Mouse (Mus musculus) heart, embryonic 11.5 days (tissue): Measurements from ENCODE around the gene Ppp2r1a. TPM values are rescaled to one million over a fixed set of nuclear protein-coding genes. Genes with fewer than 3 reads are reported as not detected.

Experiments used
- ATAC-seq: fragments of 200-750 bp; cut with Nextera tagmentation; replicated peaks from 2 replicates; pipeline ENCODE4 v1.8.0; 2017; ENCODE audit warnings: moderate library complexity; ENCODE audit not compliant: insufficient number of reproducible peaks, low FRiP score, low TSS enrichment
- H3K27ac ChIP-seq: fragments of 300-500 bp; sonication (generic); 2 replicates; pipeline ENCODE4 v1.5.1; 2014; ENCODE audit warnings: mild to moderate bottlenecking, low read depth, low read length
- H3K27me3 ChIP-seq: fragments of 300-500 bp; sonication (generic); 2 replicates; pipeline ENCODE4 v1.6.1; 2014; ENCODE audit warnings: mild to moderate bottlenecking, low read length, mixed read lengths; ENCODE audit not compliant: control insufficient read depth, insufficient read depth
- H3K36me3 ChIP-seq: fragments of 300-500 bp; sonication (generic); 2 replicates; pipeline ENCODE4 v1.6.1; 2014; ENCODE audit warnings: mild to moderate bottlenecking, low read length, moderate library complexity, mixed read lengths; ENCODE audit not compliant: control insufficient read depth, insufficient read depth
- H3K4me1 ChIP-seq: fragments of 300-500 bp; sonication (generic); 2 replicates; pipeline ENCODE4 v1.6.1; 2014; ENCODE audit warnings: low read length; ENCODE audit not compliant: control insufficient read depth, insufficient read depth
- H3K4me2 ChIP-seq: fragments of 300-500 bp; sonication (generic); 2 replicates; pipeline ENCODE4 v1.6.1; 2014; ENCODE audit warnings: mild to moderate bottlenecking, moderate library complexity
- H3K4me3 ChIP-seq: fragments of 300-500 bp; sonication (generic); 2 replicates; pipeline ENCODE4 v1.5.1; 2014; ENCODE audit warnings: low read depth, low read length
- H3K9ac ChIP-seq: fragments of 300-500 bp; sonication (generic); 2 replicates; pipeline ENCODE4 v1.6.1; 2014; ENCODE audit warnings: mild to moderate bottlenecking, low read depth, low read length, moderate library complexity
- H3K9me3 ChIP-seq: fragments of 300-500 bp; sonication (generic); replicated peaks from 2 replicates; pipeline ENCODE4 v1.6.1; 2016; ENCODE audit warnings: low read length; ENCODE audit not compliant: control insufficient read depth
- WGBS: fragments of 180-500 bp; shearing (Covaris S2); extraction: QIAGEN DNeasy Blood & Tissue Kit; methylation state at CpG from one replicate; pipeline ENCODE4 v1.1.7; 2014; ENCODE audit not compliant: insufficient replicate concordance; 5-methylcytosine and 5-hydroxymethylcytosine counted together
- polyA plus RNA-seq: library from polyadenylated mRNA; unstranded; fragments of >200 nt; fragmentation: Nextera tagmentation; extraction: Ambion mirVana; gene quantifications from 2 replicates; pipeline ENCODE4 v1.2.1, GENCODE M21; 2014

The Ppp2r1a gene
- polyA plus RNA-seq, 1 experiment from 2014 or later, result 360 TPM

DNA sequence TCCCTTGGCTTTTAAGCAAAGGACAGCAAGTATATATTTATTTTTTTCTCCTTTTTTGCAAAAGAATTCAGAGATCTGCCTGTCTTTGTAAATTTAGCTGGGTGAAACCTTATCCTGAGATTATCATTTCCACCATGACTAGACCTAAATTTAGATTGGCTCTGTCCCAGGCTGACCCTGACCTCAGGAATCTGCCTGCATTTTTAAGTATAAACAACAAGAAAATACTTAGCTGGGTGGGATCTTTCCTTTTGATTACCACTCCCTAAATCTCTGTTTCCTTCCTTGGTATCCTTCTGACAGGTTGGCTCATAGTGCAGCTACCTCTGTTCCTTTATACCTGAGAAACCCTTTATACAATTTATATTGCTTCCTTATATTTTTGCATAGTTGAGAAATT, 21.6 kb downstream of the Ppp2r1a start:
- no peaks in the 10 kb centered on the region for H3K27me3 ChIP-seq
- H3K9ac ChIP-seq, result no peak overlapping the region
- no peaks in the 10 kb centered on the region for H3K9me3 ChIP-seq
- H3K4me2 ChIP-seq, result no peak overlapping the region
- H3K27ac ChIP-seq, result no peak overlapping the region
- ATAC-seq, result no peak
- peaks cover 47% of the 10 kb centered on the region for H3K36me3 ChIP-seq
- H3K4me3 ChIP-seq, result no peak overlapping the region
- H3K4me1 ChIP-seq, result no peaks in the 10 kb centered on the region

DNA sequence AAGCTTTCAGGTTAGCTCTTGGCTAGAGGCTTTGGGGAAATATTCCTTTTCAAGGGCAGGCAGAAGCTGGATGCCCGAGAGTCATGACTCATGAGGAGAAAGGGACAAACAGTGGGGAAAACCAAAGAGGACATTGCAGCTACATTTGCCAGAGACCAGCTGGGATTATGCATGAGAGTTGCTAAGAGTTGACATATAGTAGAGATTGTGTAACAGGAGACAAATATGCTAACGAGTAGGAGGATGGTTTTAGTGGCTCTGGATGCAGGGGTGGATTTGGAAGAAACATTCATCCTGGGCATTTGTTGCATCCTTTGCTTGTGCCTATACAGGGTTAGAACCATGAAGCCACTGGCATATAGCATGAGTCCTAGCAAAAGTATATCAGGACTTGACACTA, 48.6 kb downstream of the Ppp2r1a start:
- 66% methylated on average over 2 of the region's 2 CpGs for WGBS
- Histone ChIP-seq H3K4me3 (no peak overlapping the region), H3K36me3 (no peaks in the 10 kb centered on the region), H3K4me2 (no peak overlapping the region), H3K27me3 (no peaks in the 10 kb centered on the region), H3K9ac (no peak overlapping the region), H3K9me3 (no peaks in the 10 kb centered on the region), H3K27ac (no peak overlapping the region), H3K4me1 (no peaks in the 10 kb centered on the region)
- ATAC-seq, result no peak

DNA sequence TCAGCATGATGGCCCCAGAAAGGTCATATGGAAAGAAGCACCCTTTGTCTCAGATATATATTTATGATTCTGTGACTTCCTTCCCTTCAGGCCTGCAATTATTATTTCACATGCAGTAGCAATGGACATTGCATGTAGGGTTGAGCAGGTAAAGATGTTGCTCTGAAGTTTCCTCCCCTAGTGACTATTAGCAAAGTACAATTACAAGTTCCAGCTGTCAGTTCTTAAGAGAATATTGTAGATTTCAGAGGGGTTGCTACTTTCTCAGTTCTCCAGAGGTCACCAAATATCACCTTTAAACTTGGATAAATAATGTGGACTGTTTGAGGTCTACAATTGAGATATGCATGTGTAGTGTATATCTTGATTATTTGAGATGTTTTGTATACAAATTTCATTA, 51.3 kb downstream of the Ppp2r1a start, which contains the start of gene Vmn1r233:
Gene Vmn1r233 (minus strand): TSS at position 101 of the 400 bp plus-strand sequence.
- Histone ChIP-seq H3K27me3 (no peaks in the 10 kb centered on the region), H3K4me3 (no peak within 1 kb of the TSS), H3K4me1 (no peaks in the 10 kb centered on the region), H3K9me3 (no peaks in the 10 kb centered on the region), H3K9ac (no peak within 1 kb of the TSS), H3K36me3 (no peaks in the 10 kb centered on the region), H3K4me2 (no peak within 1 kb of the TSS), H3K27ac (no peak within 1 kb of the TSS)
- no peak for ATAC-seq

DNA sequence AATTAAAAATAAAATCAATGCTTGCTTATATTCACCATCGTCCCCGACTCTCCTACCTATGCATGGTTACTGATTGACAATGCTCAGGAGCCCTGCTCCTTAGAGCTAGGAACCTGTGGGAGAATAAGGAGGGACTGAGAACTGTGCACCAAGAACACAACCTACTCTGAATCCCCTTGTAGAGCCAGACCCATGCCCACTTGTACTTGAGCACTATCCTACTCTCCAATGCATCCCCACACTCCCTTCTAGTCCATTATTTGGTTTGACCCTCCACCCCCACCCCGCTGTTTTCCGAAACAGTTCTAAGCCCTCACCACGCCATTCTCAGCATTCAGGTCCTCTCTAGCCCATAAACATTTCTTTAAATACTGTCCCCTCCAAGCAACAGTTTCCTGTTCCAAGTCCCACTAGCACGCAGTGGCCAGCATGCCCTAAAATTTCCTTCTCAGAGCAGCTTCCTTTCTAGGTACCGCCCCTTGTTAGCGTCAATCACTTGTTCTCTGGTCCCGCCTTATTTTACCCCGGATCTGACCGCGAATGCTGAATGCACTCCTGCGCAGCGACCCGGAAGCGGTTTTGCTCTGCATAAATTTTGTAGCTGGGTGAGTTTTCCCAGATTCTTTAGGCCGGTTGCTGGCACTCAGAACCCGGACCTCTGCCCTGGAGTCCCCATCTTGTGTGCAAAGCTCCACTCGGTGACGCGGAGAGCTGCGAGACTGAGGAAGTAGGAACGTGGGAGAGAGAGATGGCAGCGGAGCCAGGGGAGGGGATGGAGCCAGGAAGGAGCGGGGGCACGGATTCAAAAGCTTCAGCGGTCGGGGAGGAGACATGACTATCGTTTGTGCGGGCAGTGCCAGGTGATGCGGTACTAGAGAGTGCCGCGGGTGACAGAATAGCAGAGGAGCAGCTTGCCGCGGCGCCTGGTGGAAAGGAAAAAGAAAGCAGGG, 63.5 kb downstream of the Ppp2r1a start, which contains the start of gene Zfp160:
Gene Zfp160 (plus strand): TSS at position 522 of the 950 bp plus-strand sequence.
- Histone ChIP-seq H3K36me3 (peaks cover 4% of the 10 kb centered on the region; the same call in 1 of the 2 replicates), H3K9me3 (no peaks in the 10 kb centered on the region), H3K27ac (peak within 1 kb of the TSS; percentile 91), H3K4me1 (peaks cover 8% of the 10 kb centered on the region), H3K4me2 (peak within 1 kb of the TSS; percentile 88), H3K9ac (peak within 1 kb of the TSS; percentile 93), H3K4me3 (peak within 1 kb of the TSS; percentile 84), H3K27me3 (no peaks in the 10 kb centered on the region)
- ATAC-seq, result peak; percentile 93
- 5% methylated on average over 36 of the region's 36 CpGs for WGBS

DNA sequence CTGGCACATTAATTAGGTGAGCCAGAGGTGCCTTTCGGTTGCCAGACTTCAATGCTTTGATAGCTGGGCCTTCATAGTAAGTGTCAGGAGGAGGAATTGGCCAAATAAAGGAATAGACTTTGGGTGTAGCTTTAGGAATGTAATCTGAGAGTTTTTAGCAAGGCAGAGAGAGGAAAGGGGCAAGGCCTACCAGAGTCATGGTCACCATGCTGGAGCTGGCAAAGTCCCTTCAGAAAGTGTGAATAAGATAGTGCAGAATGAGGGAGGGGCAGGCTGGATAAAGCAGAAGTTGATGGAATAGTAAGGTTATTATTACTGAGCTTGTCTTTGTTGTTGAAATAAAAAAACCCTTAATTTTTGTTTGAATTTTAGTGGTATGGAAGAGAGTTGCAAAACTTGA, 64.6 kb downstream of the Ppp2r1a start:
- Histone ChIP-seq H3K4me3 (peak overlapping the region; percentile 84), H3K27ac (no peak overlapping the region), H3K36me3 (peaks cover 4% of the 10 kb centered on the region; the same call in 1 of the 2 replicates), H3K4me1 (peaks cover 8% of the 10 kb centered on the region), H3K9ac (peak overlapping the region; percentile 93), H3K4me2 (peak overlapping the region; percentile 88), H3K9me3 (no peaks in the 10 kb centered on the region), H3K27me3 (no peaks in the 10 kb centered on the region)
- no peak for ATAC-seq
- WGBS, result 46% methylated on average over 1 of the region's 1 CpGs

Other genes with a start within 250 kb of the Ppp2r1a start
- gene Vmn1r227, start 215.5 kb upstream of the Ppp2r1a start, polyA plus RNA-seq, result not detected in 2 replicates
- not detected in 2 replicates for gene Vmn1r228, start 159.2 kb upstream of the Ppp2r1a start, polyA plus RNA-seq
- 0.03 TPM in 1 of 2 replicates, not detected in the other for gene Vmn1r229, start 133.8 kb upstream of the Ppp2r1a start, polyA plus RNA-seq
- gene Vmn1r230, start 104.9 kb upstream of the Ppp2r1a start, polyA plus RNA-seq, result not detected in 2 replicates
- gene Vmn1r231, start 40.2 kb upstream of the Ppp2r1a start, polyA plus RNA-seq, result not detected in 2 replicates
- not detected in 2 replicates for gene Vmn1r232, start 25.6 kb upstream of the Ppp2r1a start, polyA plus RNA-seq
- gene Vmn1r233, start 51.2 kb downstream of the Ppp2r1a start, polyA plus RNA-seq, result not detected in 2 replicates
- gene Zfp160, start 63.6 kb downstream of the Ppp2r1a start, polyA plus RNA-seq, result 9.2 and 11.8 TPM in 2 replicates